Mouse (Mus musculus): ENCODE results near the gene Atp6v0a2. TPM values are rescaled to one million over a fixed set of nuclear protein-coding genes. Genes with fewer than 3 reads are reported as not detected.
A peak's percentile ranks its signal among the peaks of the same experiment; 100 is the strongest.

Atp6v0a2 gene
- polyA plus RNA-seq, 1 experiment from 2014 or later = 61.5 TPM

GRCm38 (mm10) chr5:124723125-124723524 lies 94.7 kb downstream of the Atp6v0a2 start:
- Histone ChIP-seq H3K9ac (ENCODE audit: low read depth, low read length) (no peak overlapping the region), H3K36me3 (ENCODE audit: control insufficient read depth, insufficient read depth, low read length) (peaks cover 21% of the 10 kb centered on the region), H3K4me1 (ENCODE audit: control insufficient read depth, insufficient read depth, low read length) (no peaks in the 10 kb centered on the region), H3K4me3 (ENCODE audit: low read length) (no peak overlapping the region), H3K27me3 (replicated peaks; ENCODE audit: control insufficient read depth, insufficient read depth, low read length) (no peaks in the 10 kb centered on the region), H3K27ac (ENCODE audit: low read length) (no peak overlapping the region), H3K9me3 (ENCODE audit: control insufficient read depth, low read length) (no peaks in the 10 kb centered on the region), H3K4me2 (ENCODE audit: low read depth, low read length) (no peak overlapping the region)
- 93% methylated on average over 6 of the region's 6 CpGs for WGBS
- ATAC-seq = no peak

GRCm38 (mm10) chr5:124724997-124725396 lies 96.6 kb downstream of the Atp6v0a2 start, which contains the start of gene Dnah10:
Gene Dnah10, plus strand, starts transcription at chr5:124725085.
- H3K36me3 ChIP-seq (ENCODE audit: control insufficient read depth, insufficient read depth, low read length) = peaks cover 4% of the 10 kb centered on the region
- H3K9ac ChIP-seq (ENCODE audit: low read depth, low read length) = no peak within 1 kb of the TSS
- WGBS = 10% methylated on average over 29 of the region's 29 CpGs
- no peak within 1 kb of the TSS for H3K4me3 ChIP-seq (ENCODE audit: low read length)
- H3K9me3 ChIP-seq (ENCODE audit: control insufficient read depth, low read length) = no peaks in the 10 kb centered on the region
- H3K27ac ChIP-seq (ENCODE audit: low read length) = no peak within 1 kb of the TSS
- H3K27me3 ChIP-seq (replicated peaks; ENCODE audit: control insufficient read depth, insufficient read depth, low read length) = no peaks in the 10 kb centered on the region
- H3K4me2 ChIP-seq (ENCODE audit: low read depth, low read length) = no peak within 1 kb of the TSS
- ATAC-seq = peak; percentile 54
- 0 out of 2 replicates have a peak, but pooled peaks cover 3% of the 10 kb centered on the region for H3K4me1 ChIP-seq (ENCODE audit: control insufficient read depth, insufficient read depth, low read length)

- Histone ChIP-seq H3K4me2 (ENCODE audit: low read depth, low read length) (peak overlapping the region; percentile 46), H3K4me1 (ENCODE audit: control insufficient read depth, insufficient read depth, low read length) (0 out of 2 replicates have a peak, but pooled peaks cover 3% of the 10 kb centered on the region), H3K9ac (ENCODE audit: low read depth, low read length) (no peak overlapping the region), H3K27ac (ENCODE audit: low read length) (no peak overlapping the region), H3K27me3 (replicated peaks; ENCODE audit: control insufficient read depth, insufficient read depth, low read length) (no peaks in the 10 kb centered on the region), H3K36me3 (ENCODE audit: control insufficient read depth, insufficient read depth, low read length) (no peaks in the 10 kb centered on the region), H3K4me3 (ENCODE audit: low read length) (peak overlapping the region; percentile 33), H3K9me3 (ENCODE audit: control insufficient read depth, low read length) (no peaks in the 10 kb centered on the region)
- WGBS = 10% methylated on average over 21 of the region's 21 CpGs
- ATAC-seq = peak; percentile 76
Measured at GRCm38 (mm10) chr5:124729662-124730206, 101.4 kb downstream of the Atp6v0a2 start.

- no peaks in the 10 kb centered on the region for H3K9me3 ChIP-seq (ENCODE audit: control insufficient read depth, low read length)
- H3K27me3 ChIP-seq (replicated peaks; ENCODE audit: control insufficient read depth, insufficient read depth, low read length) = no peaks in the 10 kb centered on the region
- no peaks in the 10 kb centered on the region for H3K36me3 ChIP-seq (ENCODE audit: control insufficient read depth, insufficient read depth, low read length)
- H3K4me1 ChIP-seq (ENCODE audit: control insufficient read depth, insufficient read depth, low read length) = 0 out of 2 replicates have a peak, but pooled peaks cover 3% of the 10 kb centered on the region
- WGBS = 90% methylated on average over 12 of the region's 12 CpGs
- no peak overlapping the region for H3K9ac ChIP-seq (ENCODE audit: low read depth, low read length)
- no peak overlapping the region for H3K4me3 ChIP-seq (ENCODE audit: low read length)
- H3K27ac ChIP-seq (ENCODE audit: low read length) = no peak overlapping the region
- no peak for ATAC-seq
- no peak overlapping the region for H3K4me2 ChIP-seq (ENCODE audit: low read depth, low read length)
Measured at GRCm38 (mm10) chr5:124733961-124734360, 105.6 kb downstream of the Atp6v0a2 start.

DNA sequence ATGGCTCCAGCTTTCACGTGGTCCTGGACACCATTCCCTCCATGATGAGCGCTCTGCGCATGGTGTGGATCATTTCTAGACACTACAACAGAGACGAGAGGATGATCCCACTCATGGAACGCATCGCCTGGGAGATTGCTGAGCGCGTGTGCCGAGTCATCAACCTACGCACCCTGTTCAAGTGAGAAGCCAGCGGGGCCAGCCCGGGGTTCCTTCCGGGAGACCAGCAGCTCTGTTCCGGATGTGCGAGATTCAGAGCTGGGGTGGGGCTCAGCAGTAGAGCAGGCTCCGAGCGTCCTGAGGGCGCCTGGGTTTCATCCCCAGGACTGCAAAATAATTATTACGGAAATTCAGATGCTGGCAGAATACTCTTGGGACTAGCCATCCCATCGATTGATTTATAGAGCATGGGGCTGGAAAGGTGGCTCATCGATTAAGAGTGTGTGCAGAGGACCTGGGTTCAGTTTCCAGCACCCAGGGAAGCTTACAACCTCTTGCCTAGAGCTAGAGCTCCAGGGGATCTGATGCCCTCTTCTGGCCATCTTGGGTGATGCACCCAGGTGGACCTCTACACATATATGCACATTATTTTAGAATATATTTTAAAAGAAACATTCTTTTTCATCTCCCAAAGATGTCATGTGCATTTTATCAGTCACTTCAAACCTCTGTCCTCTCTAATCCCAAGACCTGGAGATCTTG lies 113.7 kb downstream of the Atp6v0a2 start:
- H3K9ac ChIP-seq (ENCODE audit: low read depth, low read length) = no peak overlapping the region
- H3K9me3 ChIP-seq (ENCODE audit: control insufficient read depth, low read length) = no peaks in the 10 kb centered on the region; the same call in 1 of the 2 replicates
- no peaks in the 10 kb centered on the region for H3K4me1 ChIP-seq (ENCODE audit: control insufficient read depth, insufficient read depth, low read length)
- H3K4me2 ChIP-seq (ENCODE audit: low read depth, low read length) = no peak overlapping the region
- WGBS = 96% methylated on average over 21 of the region's 21 CpGs
- H3K36me3 ChIP-seq (ENCODE audit: control insufficient read depth, insufficient read depth, low read length) = no peaks in the 10 kb centered on the region
- no peak overlapping the region for H3K27ac ChIP-seq (ENCODE audit: low read length)
- ATAC-seq = no peak
- H3K4me3 ChIP-seq (ENCODE audit: low read length) = no peak overlapping the region
- H3K27me3 ChIP-seq (replicated peaks; ENCODE audit: control insufficient read depth, insufficient read depth, low read length) = no peaks in the 10 kb centered on the region

DNA sequence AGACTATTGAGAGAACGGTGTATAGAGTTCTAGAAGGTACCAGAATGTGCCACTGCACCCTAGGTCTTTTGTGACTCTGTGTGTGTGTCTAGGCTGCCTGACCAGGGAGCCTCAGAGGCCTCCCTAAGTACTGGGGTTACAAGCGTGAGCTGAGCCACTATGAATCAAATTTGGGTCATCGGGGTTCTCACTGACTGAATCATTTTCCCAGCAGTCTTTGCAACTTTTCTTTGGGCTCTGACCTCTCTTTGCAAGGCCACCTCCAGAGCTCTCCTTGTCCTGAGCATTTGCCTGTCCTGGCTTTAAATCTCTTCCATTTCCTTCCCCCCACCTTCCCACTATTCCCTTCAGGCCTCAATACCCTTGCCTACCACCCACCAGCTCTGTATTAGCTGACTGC lies 115.5 kb downstream of the Atp6v0a2 start:
- Histone ChIP-seq H3K27ac (ENCODE audit: low read length) (no peak overlapping the region), H3K36me3 (ENCODE audit: control insufficient read depth, insufficient read depth, low read length) (no peaks in the 10 kb centered on the region), H3K9ac (ENCODE audit: low read depth, low read length) (no peak overlapping the region), H3K9me3 (ENCODE audit: control insufficient read depth, low read length) (no peaks in the 10 kb centered on the region; the same call in 1 of the 2 replicates), H3K4me2 (ENCODE audit: low read depth, low read length) (no peak overlapping the region), H3K27me3 (replicated peaks; ENCODE audit: control insufficient read depth, insufficient read depth, low read length) (no peaks in the 10 kb centered on the region), H3K4me1 (ENCODE audit: control insufficient read depth, insufficient read depth, low read length) (no peaks in the 10 kb centered on the region), H3K4me3 (ENCODE audit: low read length) (no peak overlapping the region)
- 87% methylated on average over 3 of the region's 3 CpGs for WGBS
- ATAC-seq = no peak

DNA sequence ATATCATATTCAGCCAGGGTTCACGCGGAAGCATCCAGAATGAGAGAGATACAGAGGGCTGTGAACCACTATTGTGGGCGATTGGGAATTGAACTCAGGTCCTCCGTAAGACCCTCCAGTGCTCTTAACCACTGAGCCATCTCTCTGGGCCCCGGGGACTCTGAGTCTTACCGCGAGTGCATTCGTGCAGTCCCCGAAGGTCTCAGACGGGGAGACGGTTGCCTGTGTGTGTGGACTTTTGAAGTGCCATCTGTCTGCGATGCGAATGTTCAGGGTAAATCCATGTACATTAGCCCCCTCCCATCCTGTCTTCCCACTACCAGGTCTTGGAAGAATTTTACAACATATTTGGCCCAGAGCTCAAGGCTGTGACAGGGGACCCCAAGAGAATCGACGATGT lies 117.8 kb downstream of the Atp6v0a2 start:
- Histone ChIP-seq H3K36me3 (ENCODE audit: control insufficient read depth, insufficient read depth, low read length) (no peaks in the 10 kb centered on the region), H3K4me2 (ENCODE audit: low read depth, low read length) (no peak overlapping the region), H3K4me3 (ENCODE audit: low read length) (no peak overlapping the region), H3K27ac (ENCODE audit: low read length) (no peak overlapping the region), H3K27me3 (replicated peaks; ENCODE audit: control insufficient read depth, insufficient read depth, low read length) (no peaks in the 10 kb centered on the region), H3K4me1 (ENCODE audit: control insufficient read depth, insufficient read depth, low read length) (no peaks in the 10 kb centered on the region), H3K9ac (ENCODE audit: low read depth, low read length) (no peak overlapping the region), H3K9me3 (ENCODE audit: control insufficient read depth, low read length) (no peaks in the 10 kb centered on the region)
- ATAC-seq = no peak
- 92% methylated on average over 15 of the region's 15 CpGs for WGBS

DNA sequence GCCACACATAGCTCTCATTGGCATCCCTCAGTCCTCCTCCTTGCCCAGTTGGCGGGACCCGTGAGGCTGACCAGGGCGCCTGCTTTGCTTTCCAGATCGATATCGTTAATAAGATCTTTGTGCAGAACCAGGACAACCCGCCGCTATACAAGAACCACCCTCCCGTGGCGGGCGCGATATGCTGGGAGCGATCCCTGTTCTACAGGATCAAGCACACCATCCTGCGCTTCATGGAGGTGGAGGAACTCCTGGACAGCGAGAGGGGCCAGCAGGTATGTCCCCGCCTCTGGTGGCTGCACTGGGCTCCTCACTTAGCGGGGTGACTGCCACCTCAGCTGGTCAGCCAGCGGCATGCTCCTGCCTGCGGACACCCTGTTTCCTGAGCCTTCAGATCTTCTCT lies 119.9 kb downstream of the Atp6v0a2 start:
- no peaks in the 10 kb centered on the region for H3K36me3 ChIP-seq (ENCODE audit: control insufficient read depth, insufficient read depth, low read length)
- no peak overlapping the region for H3K4me3 ChIP-seq (ENCODE audit: low read length)
- H3K4me2 ChIP-seq (ENCODE audit: low read depth, low read length) = no peak overlapping the region
- WGBS = 82% methylated on average over 18 of the region's 18 CpGs
- no peaks in the 10 kb centered on the region for H3K9me3 ChIP-seq (ENCODE audit: control insufficient read depth, low read length)
- ATAC-seq = no peak
- H3K27ac ChIP-seq (ENCODE audit: low read length) = no peak overlapping the region
- no peaks in the 10 kb centered on the region for H3K27me3 ChIP-seq (replicated peaks; ENCODE audit: control insufficient read depth, insufficient read depth, low read length)
- no peaks in the 10 kb centered on the region for H3K4me1 ChIP-seq (ENCODE audit: control insufficient read depth, insufficient read depth, low read length)
- H3K9ac ChIP-seq (ENCODE audit: low read depth, low read length) = no peak overlapping the region

GRCm38 (mm10) chr5:124751656-124752055 lies 123.3 kb downstream of the Atp6v0a2 start:
- no peak overlapping the region for H3K4me3 ChIP-seq (ENCODE audit: low read length)
- no peak for ATAC-seq
- H3K4me2 ChIP-seq (ENCODE audit: low read depth, low read length) = no peak overlapping the region
- H3K27me3 ChIP-seq (replicated peaks; ENCODE audit: control insufficient read depth, insufficient read depth, low read length) = no peaks in the 10 kb centered on the region
- H3K9ac ChIP-seq (ENCODE audit: low read depth, low read length) = no peak overlapping the region
- no peak overlapping the region for H3K27ac ChIP-seq (ENCODE audit: low read length)
- H3K9me3 ChIP-seq (ENCODE audit: control insufficient read depth, low read length) = no peaks in the 10 kb centered on the region
- no peaks in the 10 kb centered on the region for H3K4me1 ChIP-seq (ENCODE audit: control insufficient read depth, insufficient read depth, low read length)
- H3K36me3 ChIP-seq (ENCODE audit: control insufficient read depth, insufficient read depth, low read length) = no peaks in the 10 kb centered on the region
- 82% methylated on average over 9 of the region's 9 CpGs for WGBS

Measured in intestine, embryonic 16.5 days (tissue).